Mouse (Mus musculus) bone marrow, adult 2 months (tissue): ENCODE results near the gene Ugt1a6b.
"Not testable (repeated sequence)": the region's sequence is repeated elsewhere in the genome, so short reads cannot be mapped to it uniquely, and the experiment has no call there.

ENCODE experiments used
- CTCF ChIP-seq: fragments of 200-500 bp; IDR thresholded peaks from 2 replicates; pipeline ENCODE4 v1.5.1; 2011; ENCODE audit warnings: low read length, control low read depth; ENCODE audit not compliant: control insufficient read depth, insufficient read depth
- POLR2A ChIP-seq: fragments of 200-500 bp; IDR thresholded peaks from 2 replicates; pipeline ENCODE4 v1.6.1; 2011; ENCODE audit warnings: low read depth, mild to moderate bottlenecking, control low read depth, low read length, borderline replicate concordance; ENCODE audit not compliant: control insufficient read depth

DNA sequence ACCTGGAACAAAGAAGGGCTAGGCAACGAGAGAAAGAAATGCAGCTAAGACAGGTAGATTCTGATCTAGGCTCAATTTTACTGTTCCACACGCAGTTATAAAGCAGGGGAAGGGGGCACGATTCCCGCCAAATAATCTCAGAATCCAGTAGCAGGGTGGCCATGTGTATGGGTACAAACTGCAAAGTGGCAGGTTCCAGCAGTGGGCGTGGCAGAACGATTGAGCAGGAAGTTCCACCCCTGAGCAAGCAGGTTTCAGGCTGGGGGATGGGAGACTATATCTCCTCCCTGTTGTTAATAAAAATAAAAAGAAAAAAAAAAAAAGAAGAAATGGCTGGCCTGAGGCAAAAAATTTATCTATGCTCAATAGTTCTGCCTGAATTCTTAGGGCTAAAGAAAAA, 9.7 kb downstream of the Ugt1a6b start:
- not testable (repeated sequence) for TF ChIP-seq POLR2A, CTCF
